Mouse (Mus musculus): ENCODE data around the gene Slc27a3.

DNA sequence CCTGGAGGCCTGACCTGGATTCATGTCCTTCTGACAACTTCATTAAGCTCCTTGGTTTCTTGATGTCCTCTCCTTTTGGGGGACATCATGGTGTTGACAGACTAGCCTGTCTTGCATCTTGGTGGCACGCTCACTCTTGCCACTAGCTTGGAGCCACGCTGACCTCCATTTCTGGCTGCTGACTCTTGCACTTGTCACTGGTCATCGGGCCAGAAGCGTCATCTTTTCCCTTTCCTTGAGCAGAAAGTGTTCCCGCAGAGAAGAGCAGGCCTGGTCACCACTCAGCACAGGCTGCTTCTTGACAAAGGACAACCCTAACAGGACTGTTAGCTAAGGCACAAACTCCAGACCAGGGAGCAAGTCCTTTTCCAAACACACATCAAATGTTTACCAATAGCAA is 16.7 kb upstream of the Slc27a3 start:
- no peak for TF ChIP-seq CTCF (IDR thresholded peaks at IDR 0.05; ENCODE audit: low read depth, low read length)
- TF ChIP-seq POLR2A (IDR thresholded peaks at IDR 0.05; ENCODE audit: borderline replicate concordance, low read depth, low read length) = no peak
